Mouse (Mus musculus) bone marrow macrophage, adult 2 months (primary cell): ENCODE measurements around the gene Gm10283. TPM values are rescaled to one million over a fixed set of nuclear protein-coding genes. Genes with fewer than 3 reads are reported as not detected.

Experiments used
- H3K27ac ChIP-seq: 2 replicates; pipeline ENCODE4 v1.5.1; 2012; ENCODE audit warnings: low read depth, low read length; ENCODE audit not compliant: insufficient read depth
- H3K4me1 ChIP-seq: 2 replicates; pipeline ENCODE4 v1.6.1; 2012; ENCODE audit warnings: low read length; ENCODE audit not compliant: control insufficient read depth, insufficient read depth
- H3K4me3 ChIP-seq: 2 replicates; pipeline ENCODE4 v1.5.1; 2012; ENCODE audit warnings: mild to moderate bottlenecking, low read length, moderate library complexity; ENCODE audit not compliant: insufficient read depth
- CTCF ChIP-seq: IDR thresholded peaks from 2 replicates; pipeline ENCODE4 v1.5.1; 2012; ENCODE audit warnings: low read depth, mild to moderate bottlenecking, low read length, moderate library complexity
- POLR2A ChIP-seq: IDR thresholded peaks from 2 replicates; pipeline ENCODE4 v1.6.1; 2012; ENCODE audit warnings: mild to moderate bottlenecking, low read depth, low read length, borderline replicate concordance
- polyA plus RNA-seq: library from polyadenylated mRNA; stranded (reverse); fragments of >200 nt; gene quantifications from 2 replicates; pipeline ENCODE4 v1.2.4, GENCODE M21; 2012; ENCODE audit not compliant: missing spikeins, insufficient read depth, insufficient read length

Gm10283 gene
- polyA plus RNA-seq, 1 experiment: not detected

GRCm38 (mm10) chr8:60444989-60445388, 58.0 kb downstream of the Gm10283 start:
- no peak overlapping the region for H3K27ac ChIP-seq
- no peaks in the 10 kb centered on the region for H3K4me1 ChIP-seq
- no peak overlapping the region for H3K4me3 ChIP-seq
- TF ChIP-seq CTCF: no peak
- no peak for TF ChIP-seq POLR2A

DNA sequence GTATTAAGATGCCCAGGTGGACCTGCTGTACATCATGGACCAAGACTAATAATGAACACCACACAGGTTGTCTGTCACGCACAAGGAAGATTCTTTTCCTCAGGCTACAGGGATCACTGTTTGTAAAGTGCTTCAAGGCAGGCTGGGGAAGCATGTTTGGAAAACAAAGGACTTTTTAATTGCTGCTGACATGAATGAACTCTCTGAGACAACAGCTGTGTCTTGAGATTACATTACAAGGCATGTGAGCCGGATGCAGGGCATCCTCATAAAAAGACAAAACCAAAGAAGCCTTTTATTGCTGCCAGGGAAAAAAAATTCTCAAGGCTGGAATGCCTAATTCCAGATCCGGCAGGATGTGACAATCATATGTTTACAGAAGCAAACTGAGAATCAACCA, 64.4 kb downstream of the Gm10283 start:
- TF ChIP-seq POLR2A (no peak), CTCF (no peak)
- H3K27ac ChIP-seq: no peak overlapping the region
- no peaks in the 10 kb centered on the region for H3K4me1 ChIP-seq
- no peak overlapping the region for H3K4me3 ChIP-seq

DNA sequence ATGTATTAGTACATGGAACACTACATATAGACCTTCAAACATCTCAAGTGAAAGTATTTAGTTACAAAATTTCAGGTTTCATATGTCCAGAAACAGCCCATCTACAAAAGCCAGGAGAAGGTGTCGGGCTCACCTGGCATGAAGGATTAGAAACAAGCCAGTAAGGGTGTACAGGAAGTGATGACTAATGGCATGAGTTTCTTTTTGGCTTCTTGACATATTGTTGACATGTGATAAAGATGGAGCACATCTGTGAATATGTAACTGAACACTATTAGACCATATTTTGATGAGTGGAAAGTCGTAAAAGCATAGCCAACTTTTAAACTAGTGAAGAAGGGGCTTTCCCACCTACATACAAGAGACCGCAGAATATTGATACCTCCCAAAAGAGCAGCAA, 66.1 kb downstream of the Gm10283 start:
- no peaks in the 10 kb centered on the region for H3K4me1 ChIP-seq
- no peak overlapping the region for H3K4me3 ChIP-seq
- no peak overlapping the region for H3K27ac ChIP-seq
- TF ChIP-seq POLR2A: no peak
- TF ChIP-seq CTCF: no peak

- Histone ChIP-seq H3K27ac (no peak overlapping the region), H3K4me3 (no peak overlapping the region), H3K4me1 (no peaks in the 10 kb centered on the region)
- no peak for TF ChIP-seq POLR2A
- no peak for TF ChIP-seq CTCF
Observed at GRCm38 (mm10) chr8:60432649-60433048, 70.3 kb downstream of the Gm10283 start.

- H3K4me3 ChIP-seq: no peak overlapping the region
- H3K27ac ChIP-seq: no peak overlapping the region
- TF ChIP-seq CTCF: no peak
- no peak for TF ChIP-seq POLR2A
- H3K4me1 ChIP-seq: no peaks in the 10 kb centered on the region
Observed at GRCm38 (mm10) chr8:60406358-60406757, 96.6 kb downstream of the Gm10283 start.

GRCm38 (mm10) chr8:60404994-60405548, 97.9 kb downstream of the Gm10283 start:
- Histone ChIP-seq H3K27ac (no peak overlapping the region), H3K4me3 (no peak overlapping the region), H3K4me1 (no peaks in the 10 kb centered on the region)
- no peak for TF ChIP-seq POLR2A
- no peak for TF ChIP-seq CTCF

- no peak for TF ChIP-seq POLR2A
- TF ChIP-seq CTCF: no peak
- no peak overlapping the region for H3K4me3 ChIP-seq
- H3K4me1 ChIP-seq: no peaks in the 10 kb centered on the region
- no peak overlapping the region for H3K27ac ChIP-seq
Observed at GRCm38 (mm10) chr8:60393675-60394074, 109.3 kb downstream of the Gm10283 start.

GRCm38 (mm10) chr8:60386589-60386988, 116.4 kb downstream of the Gm10283 start:
- Histone ChIP-seq H3K4me3 (no peak overlapping the region), H3K4me1 (no peaks in the 10 kb centered on the region)
- no peak for TF ChIP-seq POLR2A
- no peak for TF ChIP-seq CTCF

More at GRCm38 (mm10) chr8:60386589-60386988, 116.4 kb downstream of the Gm10283 start:
- H3K27ac ChIP-seq: no peak overlapping the region

Other genes with a start within 250 kb of the Gm10283 start
- not detected in 2 replicates for gene Aadat, start 2.7 kb upstream of the Gm10283 start, polyA plus RNA-seq
- gene Mfap3l, start 129.6 kb upstream of the Gm10283 start, polyA plus RNA-seq: 5.0 and 6.2 TPM in 2 replicates